Mouse (Mus musculus): ENCODE data around the gene Pgrmc1.

The Pgrmc1 gene

GRCm38 (mm10) chrX:36604040-36604439 is 6.0 kb downstream of the Pgrmc1 start:
- DNase-seq (ENCODE audit: low read depth): no peak

GRCm38 (mm10) chrX:36609117-36609516 is 11.1 kb downstream of the Pgrmc1 start:
- no peak for DNase-seq (ENCODE audit: low read depth)

- DNase-seq (ENCODE audit: low read depth): no peak
Observed at GRCm38 (mm10) chrX:36628102-36628501, 30.1 kb downstream of the Pgrmc1 start.

DNA sequence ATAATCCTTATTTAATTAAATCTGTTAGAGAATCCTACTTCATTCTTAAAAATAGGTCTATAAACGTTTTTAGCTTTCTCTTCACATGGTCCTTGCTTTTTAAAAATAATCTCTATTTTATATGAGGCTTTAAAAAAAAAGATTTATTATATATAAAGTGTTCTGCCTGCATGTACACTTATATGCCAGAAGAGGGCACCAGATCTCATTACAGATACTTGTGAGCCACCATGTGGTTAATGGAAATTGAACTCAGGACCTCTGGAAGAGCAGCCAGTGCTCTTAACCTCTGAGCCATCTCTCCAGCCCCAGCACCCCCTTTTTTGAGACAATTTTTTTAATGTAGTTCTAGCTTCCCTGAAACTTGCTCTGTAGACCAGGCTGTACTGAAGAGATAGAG is 32.8 kb downstream of the Pgrmc1 start:
- DNase-seq (ENCODE audit: low read depth): no peak

- DNase-seq (ENCODE audit: low read depth): no peak
Observed at GRCm38 (mm10) chrX:36640046-36640445, 42.0 kb downstream of the Pgrmc1 start.

- peak; percentile 50 for DNase-seq (ENCODE audit: low read depth)
Observed at GRCm38 (mm10) chrX:36644657-36645551, 46.9 kb downstream of the Pgrmc1 start, which contains the start of gene Akap17b. Gene Akap17b (minus strand): TSS chrX:36645395.
